Mouse (Mus musculus) erythroblast, embryonic 14.5 days (primary cell): Measurements from ENCODE around the gene Kdm6b.

Source experiments
- GATA1 ChIP-seq: IDR thresholded peaks from 2 replicates; pipeline ENCODE4 v1.6.1; 2012; ENCODE audit warnings: low read length, inconsistent platforms, mixed read lengths
- TAL1 ChIP-seq: IDR thresholded peaks from 3 replicates; pipeline ENCODE4 v1.6.1; 2012; ENCODE audit warnings: low read length, inconsistent platforms, mixed read lengths

DNA sequence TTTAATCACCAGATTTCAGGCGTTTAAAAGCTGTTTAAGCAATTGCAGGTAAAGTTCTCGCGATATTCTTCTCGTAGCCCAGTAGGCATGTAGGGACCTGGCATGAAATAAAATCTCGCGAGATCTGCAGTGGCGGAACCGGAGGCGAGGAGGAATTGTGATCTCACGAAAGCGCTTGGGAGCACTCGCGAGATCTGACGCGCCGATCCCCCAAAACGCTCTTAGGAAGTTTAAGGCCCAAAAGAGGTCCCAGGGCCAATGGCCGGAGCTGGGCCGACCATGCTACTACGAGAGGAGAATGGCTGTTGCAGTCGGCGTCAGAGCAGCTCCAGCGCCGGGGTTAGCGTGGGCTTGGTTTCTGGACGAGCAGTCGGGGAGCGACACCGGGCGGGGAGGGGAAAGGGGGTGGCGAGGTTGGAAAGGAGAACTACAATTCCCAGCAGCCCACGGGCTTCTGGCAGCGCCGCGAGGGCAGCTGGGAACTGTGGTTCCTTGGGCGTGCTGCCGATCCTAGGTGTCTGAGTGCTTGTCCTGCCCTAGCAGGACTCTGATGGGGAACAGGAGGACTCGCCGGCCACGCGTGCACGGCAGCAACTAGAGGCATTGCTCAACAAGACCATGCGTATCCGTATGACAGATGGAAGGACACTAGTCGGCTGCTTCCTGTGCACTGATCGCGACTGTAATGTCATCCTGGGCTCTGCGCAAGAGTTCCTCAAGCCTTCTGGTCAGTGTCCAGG, 17.7 kb downstream of the Kdm6b start:
- TF ChIP-seq TAL1 (no peak), GATA1 (no peak)
